Mouse (Mus musculus) heart, postnatal 0 days (tissue): ENCODE measurements around the gene Gramd1c.

ENCODE experiments used
- CTCF ChIP-seq: IDR thresholded peaks from 2 replicates; pipeline ENCODE4 v1.5.1; 2016; ENCODE audit warnings: antibody characterized with exemption, control low read depth, low read depth
- EP300 ChIP-seq: IDR thresholded peaks from 2 replicates; pipeline ENCODE4 v1.6.1; 2016; ENCODE audit warnings: antibody characterized with exemption, low read depth

GRCm38 (mm10) chr16:43971741-43972140 is 91.4 kb downstream of the Gramd1c start:
- no peak for TF ChIP-seq CTCF
- TF ChIP-seq EP300, result no peak
